Mouse (Mus musculus) embryo, embryonic 11.5 days (tissue): Measurements from ENCODE around the gene Zbtb1.

Source experiments
- DNase-seq: peaks from one replicate; pipeline ENCODE4 v3.0.0-alpha.2; 2012; ENCODE audit warnings: low read depth, low spot score

Gene Zbtb1

GRCm38 (mm10) chr12:76369978-76370830, at the start of gene Zbtb1:
Gene Zbtb1, plus strand, starts transcription at chr12:76370266.
- peak; percentile 55 for DNase-seq

GRCm38 (mm10) chr12:76324679-76325431, 45.2 kb upstream of the Zbtb1 start, which contains the start of gene Akap5:
Gene Akap5, plus strand, starts transcription at chr12:76324891.
- DNase-seq = peak; percentile 72

GRCm38 (mm10) chr12:76326437-76327220, 43.4 kb upstream of the Zbtb1 start:
- DNase-seq = no peak

- DNase-seq = no peak
Observed at GRCm38 (mm10) chr12:76328567-76329354, 41.3 kb upstream of the Zbtb1 start.

GRCm38 (mm10) chr12:76333688-76334087, 36.4 kb upstream of the Zbtb1 start:
- no peak for DNase-seq

DNA sequence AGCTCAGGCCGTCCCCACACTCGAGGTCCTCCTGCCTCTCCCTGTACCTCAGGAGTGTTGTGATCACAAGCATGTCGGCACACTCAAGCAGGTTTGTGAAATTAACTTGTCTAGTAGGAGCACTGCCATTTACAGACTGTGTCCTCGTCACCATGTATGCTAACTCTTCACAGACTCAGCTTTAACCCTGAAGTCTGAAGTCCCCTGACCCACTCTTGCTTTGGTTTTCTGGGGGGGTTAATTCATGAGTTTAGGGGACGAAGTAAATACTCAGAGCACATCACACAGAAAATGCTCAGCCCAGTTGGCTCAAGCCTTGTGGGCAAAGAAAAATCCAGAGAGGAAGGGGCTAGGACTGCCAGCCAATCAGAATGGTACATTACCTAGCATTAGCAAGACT, 34.4 kb upstream of the Zbtb1 start:
- DNase-seq = no peak

- no peak for DNase-seq
Observed at GRCm38 (mm10) chr12:76336111-76336965, 33.7 kb upstream of the Zbtb1 start.

DNA sequence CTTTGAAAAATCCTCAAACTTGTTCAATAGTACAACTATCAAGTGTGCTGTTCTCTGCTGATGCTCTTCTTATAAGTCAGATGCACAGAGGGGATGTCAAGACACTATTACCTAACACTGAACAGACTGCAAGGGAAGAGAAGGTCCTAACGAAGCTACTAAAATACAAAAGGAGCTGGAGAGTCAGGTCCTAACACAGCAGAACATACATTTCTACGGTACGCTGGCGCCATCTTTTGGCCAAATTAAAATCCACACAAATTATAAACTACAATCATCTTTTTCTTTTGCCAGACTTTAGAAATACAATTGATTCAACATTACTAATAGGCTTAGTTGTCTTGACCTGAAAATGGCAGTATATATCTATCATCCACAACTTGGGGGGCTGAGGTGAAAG, 29.0 kb upstream of the Zbtb1 start:
- peak; percentile 37 for DNase-seq

DNA sequence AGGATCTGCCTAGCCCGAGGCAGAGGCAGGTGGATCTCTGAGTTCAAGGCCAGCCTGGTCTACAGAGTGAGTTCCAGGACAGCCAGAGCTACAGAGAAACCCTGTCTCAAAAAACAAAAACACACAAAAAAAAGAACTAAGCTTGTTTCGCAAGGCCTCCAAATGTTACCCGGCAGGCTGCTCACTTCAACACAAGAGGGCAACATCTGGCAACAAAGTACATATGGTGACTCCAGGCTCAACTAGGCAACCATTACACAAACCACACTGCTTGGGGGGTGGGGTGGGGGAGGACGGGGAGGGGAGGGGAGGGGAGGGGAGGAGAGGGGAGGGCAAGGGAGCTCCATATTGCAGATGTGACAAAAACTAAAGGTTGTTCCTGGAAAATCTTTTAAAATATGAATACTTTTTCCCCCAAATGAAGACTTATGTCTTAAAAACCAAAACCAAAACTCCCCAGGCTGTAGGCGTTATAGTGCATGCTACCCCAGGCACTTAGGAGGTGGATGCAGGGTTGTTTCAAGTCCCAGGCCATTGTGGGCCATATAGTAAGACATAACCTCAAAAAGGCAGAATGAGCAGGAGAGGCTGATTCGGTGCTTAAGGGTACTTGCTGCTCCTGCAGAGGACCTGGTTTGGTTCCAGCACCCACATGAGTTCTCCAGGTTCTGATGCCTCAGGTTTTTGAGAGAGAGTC, 24.2 kb upstream of the Zbtb1 start:
- no peak for DNase-seq

DNA sequence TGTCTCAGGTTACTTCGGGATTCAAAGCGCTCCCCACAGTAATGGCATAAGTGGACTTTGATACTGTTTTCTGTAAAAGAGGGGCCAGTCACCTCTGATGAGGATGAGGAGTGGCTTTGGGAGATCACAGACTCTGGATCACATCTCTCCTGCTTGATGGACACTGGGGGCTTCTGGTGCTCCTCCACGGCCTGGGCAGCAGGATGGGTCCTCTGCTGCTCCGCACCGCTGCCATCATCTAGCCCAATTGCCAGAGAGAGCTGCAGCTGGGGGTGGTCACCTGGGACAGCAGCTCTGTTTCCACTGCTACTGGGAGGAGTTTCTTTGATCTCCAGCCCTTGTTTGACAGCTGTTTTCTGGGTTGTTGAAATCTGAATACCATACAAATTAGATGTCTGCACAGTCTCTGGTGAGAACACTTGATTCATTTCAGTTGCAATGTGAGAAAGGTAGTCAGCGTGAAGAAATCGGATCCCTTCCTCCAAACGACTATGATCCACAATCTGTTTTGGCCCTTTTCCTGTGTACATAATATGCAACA, 20.3 kb upstream of the Zbtb1 start:
- DNase-seq = no peak

- DNase-seq = no peak
Observed at GRCm38 (mm10) chr12:76360868-76361267, 9.2 kb upstream of the Zbtb1 start.

DNA sequence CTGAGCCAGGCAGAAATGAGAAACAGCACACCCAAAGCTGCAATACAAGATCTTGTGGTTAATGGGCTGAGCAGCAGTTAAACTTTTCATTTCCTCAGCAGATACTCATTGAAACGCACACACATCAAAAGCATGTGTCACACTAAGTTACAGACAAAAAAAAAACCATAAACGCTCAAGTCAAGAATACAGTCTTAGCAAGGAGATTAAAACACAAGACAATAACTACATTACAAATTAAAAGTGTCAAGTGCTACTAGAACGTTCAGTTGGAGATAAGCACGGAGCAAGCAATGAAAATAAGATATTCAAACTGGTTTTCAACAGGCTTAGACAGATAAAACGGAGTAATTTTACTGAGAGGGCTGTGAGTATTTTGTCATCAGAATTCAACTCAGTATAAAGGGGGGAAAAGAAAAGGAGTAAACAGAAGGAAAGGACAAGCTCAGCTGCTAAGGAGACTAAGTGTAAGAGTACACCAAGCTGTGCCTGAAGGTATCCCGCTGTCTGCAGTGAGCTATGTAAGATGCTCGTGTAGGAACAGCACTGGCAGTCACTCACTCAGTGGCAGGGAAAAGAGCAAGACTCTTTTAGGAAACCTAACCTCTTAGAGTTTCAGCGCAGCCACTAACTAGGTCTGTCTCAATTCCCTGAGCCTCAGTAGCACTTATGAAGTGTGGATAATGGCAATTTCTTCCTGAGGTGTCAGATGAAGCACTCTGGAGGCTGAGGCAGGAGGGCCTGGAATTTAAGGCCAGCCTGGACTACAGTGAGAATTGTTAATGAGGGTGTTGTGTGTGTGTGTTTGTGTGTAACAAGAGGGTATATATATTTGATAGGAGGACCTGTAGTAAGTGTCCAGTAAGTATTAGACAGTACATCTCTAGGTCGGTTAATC, 8.4 kb upstream of the Zbtb1 start:
- DNase-seq = no peak

DNA sequence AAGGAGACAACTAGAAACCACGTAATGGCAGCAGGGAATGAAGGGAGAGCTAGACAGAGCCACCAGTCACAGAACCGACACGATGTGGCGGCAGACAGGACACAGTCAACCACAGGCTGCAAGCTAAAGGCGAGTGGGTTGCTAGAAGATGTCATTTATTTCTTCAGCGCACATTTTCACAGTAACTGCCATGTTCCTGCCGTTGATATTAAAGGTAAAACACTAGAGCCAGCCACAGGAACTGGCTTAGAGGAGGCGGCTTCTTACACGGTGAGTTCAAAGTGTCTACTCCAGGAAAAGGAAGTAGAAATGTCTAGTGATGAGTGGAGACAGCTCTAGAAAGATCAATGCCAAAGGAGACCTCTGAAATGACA, 7.8 kb upstream of the Zbtb1 start:
- DNase-seq = no peak

GRCm38 (mm10) chr12:76366276-76366675, 3.8 kb upstream of the Zbtb1 start:
- DNase-seq = no peak

DNA sequence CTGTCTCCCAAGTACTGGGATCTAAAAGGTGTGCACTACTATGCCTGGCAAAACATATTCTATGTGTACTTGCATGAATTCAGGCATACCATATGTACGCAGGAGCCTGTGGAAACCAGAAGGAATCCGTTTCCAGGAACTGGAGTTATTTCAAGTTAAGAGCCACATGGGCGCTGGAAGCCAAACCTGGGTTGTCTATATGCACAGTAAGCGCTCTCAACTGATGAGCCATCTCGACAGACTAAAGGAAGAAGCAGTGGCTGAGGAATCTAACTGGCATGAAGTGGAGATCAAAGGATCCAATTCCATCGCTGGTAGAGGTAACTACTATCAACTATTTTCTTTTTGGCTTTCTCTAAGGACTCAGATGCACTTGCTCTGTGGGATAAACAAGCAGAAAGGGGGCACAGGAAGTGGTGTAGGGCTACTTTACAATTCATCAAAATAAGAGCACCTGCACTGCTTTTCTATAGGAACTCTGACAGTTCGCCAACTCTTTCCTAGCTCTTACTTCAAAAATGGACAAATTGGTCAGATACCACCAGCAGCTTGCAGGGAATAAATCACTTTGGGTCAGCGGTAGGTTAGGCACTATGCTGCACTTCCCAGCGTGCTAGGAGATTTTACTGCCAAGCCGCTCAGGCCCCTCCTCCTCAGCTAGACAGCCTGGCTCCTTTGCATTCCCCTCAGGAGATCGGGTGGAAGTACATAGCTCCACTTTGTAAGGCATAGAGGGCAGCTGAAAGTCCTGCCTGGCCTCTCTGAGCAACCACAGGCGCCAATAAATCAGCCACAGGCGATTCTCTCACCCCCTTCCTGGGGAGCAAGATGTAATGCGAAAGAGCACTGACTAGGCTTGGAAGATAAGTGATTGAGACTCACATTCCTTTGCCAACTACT, 2.7 kb upstream of the Zbtb1 start:
- DNase-seq = peak; percentile 49

DNA sequence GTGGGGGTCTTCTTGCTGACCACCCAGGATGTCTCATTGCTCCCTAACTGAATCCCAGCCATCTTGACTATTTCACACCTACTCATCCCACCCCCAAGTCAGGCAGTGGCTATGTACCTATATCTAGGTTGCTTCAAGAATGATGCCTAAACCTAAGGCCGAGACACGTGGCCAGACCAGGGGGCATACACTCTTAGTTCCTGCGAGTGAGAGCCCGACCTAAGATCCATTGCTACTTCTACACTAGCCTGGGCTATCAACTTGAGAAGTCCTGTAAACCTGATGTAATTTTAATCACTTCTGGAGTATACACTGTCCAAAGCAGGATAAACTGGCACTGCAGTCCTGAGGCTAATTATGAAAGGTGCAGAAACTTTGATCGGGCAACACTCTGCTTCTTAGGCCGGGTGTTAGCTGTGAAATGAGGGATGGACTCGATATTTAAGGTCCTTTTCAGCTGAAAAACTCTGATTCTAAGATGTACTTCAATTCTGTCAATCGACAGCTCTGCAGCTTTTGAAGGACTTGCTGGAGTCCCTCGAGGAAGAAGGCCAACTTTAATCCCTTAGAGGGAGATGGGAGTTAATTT, 1.8 kb upstream of the Zbtb1 start:
- DNase-seq = no peak

DNA sequence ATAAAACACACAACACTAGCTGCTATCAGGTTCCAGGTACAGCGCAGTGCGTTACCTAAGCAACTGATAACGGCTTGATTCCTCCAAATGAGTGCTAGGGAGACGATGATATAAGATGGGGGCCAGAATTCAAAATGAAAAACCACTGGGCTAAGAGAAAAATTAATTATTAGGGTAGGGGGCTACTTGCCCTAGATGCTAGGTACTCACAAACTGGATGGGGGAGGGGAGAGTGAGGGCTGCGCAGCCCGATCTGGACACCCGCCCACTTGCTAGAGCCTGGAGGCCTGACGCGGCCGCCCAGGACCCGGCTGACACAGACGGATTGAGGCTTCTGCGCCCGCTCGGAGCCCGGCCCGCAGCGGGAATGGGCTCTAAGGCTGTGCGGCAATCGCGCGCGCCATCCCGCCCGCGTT, 1.3 kb upstream of the Zbtb1 start:
- DNase-seq = no peak
